Mouse (Mus musculus) spleen, postnatal 4 days (tissue): ENCODE results near the gene Dlx5.

Experiments
- DNase-seq, 2 experiments: peaks; one replicate each; pipeline ENCODE4 v3.0.0; 2022; ENCODE audit warnings: low spot score in 2 of 2

Dlx5 gene

GRCm38 (mm10) chr6:6876231-6876630 is 5.7 kb downstream of the Dlx5 start:
- no peak for DNase-seq

GRCm38 (mm10) chr6:6875676-6876075 is 6.2 kb downstream of the Dlx5 start:
- no peak for DNase-seq

GRCm38 (mm10) chr6:6875136-6875535 is 6.7 kb downstream of the Dlx5 start:
- no peak for DNase-seq

- no peak for DNase-seq
These were observed 7.7 kb downstream of the Dlx5 start for GRCm38 (mm10) chr6:6874073-6874771.

GRCm38 (mm10) chr6:6873476-6874072 is 8.3 kb downstream of the Dlx5 start:
- DNase-seq: no peak

GRCm38 (mm10) chr6:6872873-6873272 is 9.0 kb downstream of the Dlx5 start:
- no peak for DNase-seq

- DNase-seq: no peak
These were observed 10.2 kb downstream of the Dlx5 start for GRCm38 (mm10) chr6:6871692-6872091.

- no peak for DNase-seq
These were observed 10.9 kb downstream of the Dlx5 start for GRCm38 (mm10) chr6:6870876-6871420.

- no peak for DNase-seq
These were observed 11.7 kb downstream of the Dlx5 start for GRCm38 (mm10) chr6:6869961-6870800.

GRCm38 (mm10) chr6:6869041-6869685 is 12.7 kb downstream of the Dlx5 start:
- no peak for DNase-seq

GRCm38 (mm10) chr6:6867031-6867430 is 14.9 kb downstream of the Dlx5 start:
- DNase-seq: no peak

GRCm38 (mm10) chr6:6864441-6865440 is 17.1 kb downstream of the Dlx5 start:
- DNase-seq: no peak

GRCm38 (mm10) chr6:6863955-6864354 is 17.9 kb downstream of the Dlx5 start:
- no peak for DNase-seq

GRCm38 (mm10) chr6:6863160-6863870 is 18.6 kb downstream of the Dlx5 start, which contains the start of gene Dlx6:
Gene Dlx6, plus strand, starts transcription at chr6:6863334.
- no peak for DNase-seq

- no peak for DNase-seq
These were observed 19.3 kb downstream of the Dlx5 start for GRCm38 (mm10) chr6:6862611-6863010.

- no peak for DNase-seq
These were observed 20.0 kb downstream of the Dlx5 start for GRCm38 (mm10) chr6:6861798-6862428.

- no peak for DNase-seq
These were observed 20.6 kb downstream of the Dlx5 start for GRCm38 (mm10) chr6:6861086-6861797.

- no peak for DNase-seq
These were observed 21.3 kb downstream of the Dlx5 start for GRCm38 (mm10) chr6:6860411-6861085.
